Mouse (Mus musculus) lung, postnatal 0 days (tissue): ENCODE data around the gene Galnt9.

Experiments
- CTCF ChIP-seq: IDR thresholded peaks from 2 replicates; pipeline ENCODE4 v1.5.1; 2016; ENCODE audit warnings: antibody characterized with exemption, mild to moderate bottlenecking
- EP300 ChIP-seq: IDR thresholded peaks from 2 replicates; pipeline ENCODE4 v1.6.1; 2016; ENCODE audit warnings: antibody characterized with exemption, mild to moderate bottlenecking, control low read depth

- TF ChIP-seq CTCF = no peak
- no peak for TF ChIP-seq EP300
These were observed 23.2 kb upstream of the Galnt9 start for GRCm38 (mm10) chr5:110520974-110521373.
